Mouse (Mus musculus) urinary bladder, postnatal 14 days (tissue): Measurements from ENCODE around the gene Ezh1.

Experiments used
- DNase-seq: peaks from one replicate; pipeline ENCODE4 v3.0.0; 2021; ENCODE audit warnings: low spot score

Gene Ezh1

GRCm38 (mm10) chr11:101143338-101144225 lies 82.7 kb downstream of the Ezh1 start:
- DNase-seq, result no peak

- DNase-seq, result no peak
Measured at GRCm38 (mm10) chr11:101142215-101142967, 83.9 kb downstream of the Ezh1 start.
